Mouse (Mus musculus): ENCODE results near the gene Dhrs2. TPM values are rescaled to one million over a fixed set of nuclear protein-coding genes. Genes with fewer than 3 reads are reported as not detected.

Gene Dhrs2
- total RNA-seq, 2 experiments from 2014 or later, result not detected

- no peak for DNase-seq
Observed at GRCm38 (mm10) chr14:55253580-55253979, 31.8 kb downstream of the Dhrs2 start.

GRCm38 (mm10) chr14:55255443-55255842 lies 33.6 kb downstream of the Dhrs2 start:
- no peak for DNase-seq

- peak; percentile 80 for DNase-seq
Observed at GRCm38 (mm10) chr14:55271158-55271557, 49.4 kb downstream of the Dhrs2 start.

- DNase-seq, result no peak
Observed at GRCm38 (mm10) chr14:55273023-55273422, 51.2 kb downstream of the Dhrs2 start.

GRCm38 (mm10) chr14:55274810-55275209 lies 53.0 kb downstream of the Dhrs2 start:
- no peak for DNase-seq

- no peak for DNase-seq
Observed at GRCm38 (mm10) chr14:55279322-55280069, 57.7 kb downstream of the Dhrs2 start.

Other genes starting within 250 kb of the Dhrs2 start
- gene Gm17428, start 245.1 kb upstream of the Dhrs2 start, total RNA-seq (2021), result not detected
- 1,000 to 10,000 TPM; 1,764 to 1,922 TPM for gene Myh7, start 227.4 kb upstream of the Dhrs2 start, total RNA-seq (2021)
- 10 to 100 TPM; 35.7 to 39.7 TPM for gene Ngdn, start 206.6 kb upstream of the Dhrs2 start, total RNA-seq (2021)
- gene Zfhx2, start 129.7 kb upstream of the Dhrs2 start, total RNA-seq (2021), result 1 to 10 TPM; 2.9 to 3.8 TPM
- 10 to 100 TPM; 12.2 to 13.2 TPM for gene Thtpa, start 127.2 kb upstream of the Dhrs2 start, total RNA-seq (2021)
- 1 to 10 TPM; 3.3 to 5.6 TPM for gene Ap1g2, start 115.4 kb upstream of the Dhrs2 start, total RNA-seq (2021)
- gene Jph4, start 105.1 kb upstream of the Dhrs2 start, total RNA-seq (2021), result under 1 TPM; 0.10 to 0.16 TPM

All from heart, postnatal 4 days (tissue).